Mouse (Mus musculus): Measurements from ENCODE around the gene Pdzrn4.

DNA sequence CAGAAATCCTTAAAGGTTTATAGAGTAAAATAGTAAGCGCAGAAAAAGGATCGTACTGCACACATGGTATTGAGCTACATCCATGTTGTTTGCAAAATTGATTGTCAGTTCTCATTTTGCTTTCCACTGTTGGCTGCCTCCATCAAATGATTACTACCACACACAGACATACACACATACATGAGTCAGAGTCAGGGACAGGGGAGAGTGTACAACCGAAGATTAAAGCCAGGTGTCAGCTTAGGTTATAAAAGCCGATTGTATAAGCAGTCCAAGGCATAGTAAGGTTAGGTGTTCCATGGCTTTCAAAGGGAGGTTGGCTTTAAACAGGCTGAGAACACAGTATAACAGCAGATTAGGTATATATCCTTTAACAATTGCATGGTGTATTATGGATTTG lies 343.2 kb downstream of the Pdzrn4 start:
- no peak for TF ChIP-seq ZNF384 (IDR thresholded peaks at IDR 0.05; ENCODE audit: low read depth, low read length)
- TF ChIP-seq ZC3H11A (IDR thresholded peaks at IDR 0.05; ENCODE audit: borderline replicate concordance, low read depth, low read length) = no peak
- TF ChIP-seq CHD2 (IDR thresholded peaks at IDR 0.05; ENCODE audit: low read depth, low read length) = no peak
- no peak for TF ChIP-seq MAFK (IDR thresholded peaks at IDR 0.05; ENCODE audit: insufficient read depth, low read depth, low read length)

Measured in ES-E14 (cell line).